Mouse (Mus musculus) left cerebral cortex, adult 9 months (tissue): ENCODE results near the gene Rps6ka5.
A peak's percentile ranks its signal among the peaks of the same experiment; 100 is the strongest.

Experiments
- DNase-seq, 2 experiments: peaks; one replicate each; pipeline ENCODE4 v3.0.0; 2022; ENCODE audit warnings: low spot score in 2 of 2

Rps6ka5 gene

GRCm38 (mm10) chr12:100726651-100727050, at the start of gene Rps6ka5:
Rps6ka5 (minus strand) TSS chr12:100726983.
- DNase-seq = no peak

DNA sequence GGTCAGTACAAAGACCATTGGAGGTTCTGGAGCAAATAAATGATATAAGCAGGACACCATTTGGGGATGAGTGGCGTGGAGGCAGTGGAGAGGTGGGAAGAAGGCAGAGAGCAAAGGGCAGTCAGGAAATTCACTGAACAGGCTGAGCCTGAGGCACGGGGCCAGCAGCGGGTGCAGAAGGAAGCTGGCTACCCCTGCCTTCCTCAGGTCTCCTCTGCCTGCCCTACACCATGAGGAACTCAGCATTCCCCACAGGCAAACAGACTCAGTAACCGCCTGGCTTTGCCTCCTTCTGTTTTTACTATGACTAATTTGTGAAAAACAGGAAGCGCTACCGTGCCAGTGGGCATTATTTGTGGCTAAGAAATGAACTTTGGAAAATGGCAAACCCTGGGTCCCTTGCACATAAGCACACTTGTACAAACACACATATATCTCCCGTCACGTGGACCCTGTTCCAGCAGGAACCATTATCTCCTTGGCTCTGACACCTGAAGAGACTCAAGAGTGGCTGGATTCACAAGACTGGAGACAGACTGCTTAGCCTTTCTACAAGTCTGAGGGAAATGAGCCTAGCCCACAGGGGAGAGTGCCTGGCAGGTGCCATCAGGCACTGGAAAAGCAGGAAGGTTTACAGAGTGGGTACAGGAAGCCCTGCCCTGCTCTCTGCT, 49.3 kb upstream of the Rps6ka5 start:
- no peak for DNase-seq

GRCm38 (mm10) chr12:100775291-100775690, 48.5 kb upstream of the Rps6ka5 start:
- DNase-seq = no peak

DNA sequence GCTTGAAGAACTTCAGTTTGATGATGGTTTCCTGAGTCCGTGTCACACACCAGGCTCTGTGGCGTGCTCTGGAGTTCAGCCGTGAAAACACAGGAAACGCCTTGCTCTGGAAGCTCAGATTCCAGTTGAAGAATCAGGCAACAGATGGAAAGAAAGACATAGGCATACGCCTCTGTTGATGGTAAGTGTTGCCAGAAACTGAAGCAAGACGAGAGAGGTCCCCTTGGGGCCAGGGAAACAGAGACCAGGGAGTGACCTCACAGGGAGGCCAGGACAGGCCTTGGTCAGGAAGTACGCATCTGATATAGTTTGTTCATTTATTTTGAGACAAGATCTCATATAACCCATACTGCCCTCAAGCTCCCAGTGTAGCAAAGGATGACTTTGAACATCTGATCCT, 48.0 kb upstream of the Rps6ka5 start:
- DNase-seq = no peak

DNA sequence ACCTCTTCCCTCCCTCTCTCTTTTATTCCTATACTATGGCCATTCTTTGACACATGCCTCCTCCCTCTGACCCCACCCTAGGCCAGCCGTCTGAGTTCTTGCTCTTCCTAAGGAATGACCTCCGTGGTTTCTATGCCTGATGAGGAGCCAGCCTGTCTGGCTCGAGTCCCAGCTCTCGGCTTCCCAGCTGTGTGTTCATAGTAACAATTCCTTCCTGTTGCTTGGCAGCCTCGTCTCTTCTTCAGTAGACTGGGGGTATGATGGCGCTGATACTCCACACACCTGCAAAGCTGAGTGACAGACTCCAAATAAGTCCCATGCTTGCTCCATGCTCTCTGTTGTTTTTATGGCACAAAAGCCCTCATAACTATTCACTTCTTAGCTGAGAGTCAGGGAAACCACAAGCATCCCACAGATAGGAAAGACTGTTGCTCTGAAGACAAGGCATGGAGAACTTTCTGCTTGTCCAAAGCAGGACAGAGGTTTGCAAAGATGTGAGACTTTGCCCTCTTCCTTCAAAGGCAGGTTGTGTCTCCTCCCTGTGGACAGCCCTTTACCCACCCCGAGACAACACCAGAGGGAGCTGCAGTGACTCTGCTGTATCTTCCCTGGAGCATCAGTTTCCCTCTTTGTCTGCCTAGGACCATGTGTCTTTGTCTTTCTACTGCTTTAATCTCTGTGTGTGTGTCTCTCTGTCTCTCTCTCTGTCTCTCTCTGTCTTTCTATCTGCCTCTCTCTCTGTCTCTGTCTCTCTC, 45.6 kb upstream of the Rps6ka5 start:
- DNase-seq = peak in 1 of 2 experiments; percentile 55

DNA sequence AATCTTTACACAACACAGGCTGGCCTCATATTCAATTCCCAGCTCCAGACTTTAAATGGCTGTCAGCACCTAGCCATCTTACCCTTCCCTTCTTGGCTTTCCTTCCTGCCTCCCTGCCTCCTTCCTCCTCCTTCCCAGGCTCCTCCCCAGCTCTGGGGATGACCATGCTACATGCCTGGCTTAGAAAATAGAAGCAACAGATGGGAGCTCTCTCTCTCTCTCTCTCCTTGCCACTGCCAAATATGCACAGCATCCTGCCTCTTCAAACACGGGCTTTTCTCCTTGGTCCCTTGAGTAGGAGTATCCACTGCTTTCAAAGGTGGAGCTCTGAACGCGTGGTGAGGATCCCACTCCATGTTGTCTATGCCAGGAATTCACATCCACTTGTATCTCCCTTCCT, 44.0 kb upstream of the Rps6ka5 start:
- no peak for DNase-seq

- no peak for DNase-seq
These were observed 43.1 kb upstream of the Rps6ka5 start for GRCm38 (mm10) chr12:100769871-100770270.

- DNase-seq = no peak
These were observed 37.7 kb upstream of the Rps6ka5 start for GRCm38 (mm10) chr12:100764329-100765018.

DNA sequence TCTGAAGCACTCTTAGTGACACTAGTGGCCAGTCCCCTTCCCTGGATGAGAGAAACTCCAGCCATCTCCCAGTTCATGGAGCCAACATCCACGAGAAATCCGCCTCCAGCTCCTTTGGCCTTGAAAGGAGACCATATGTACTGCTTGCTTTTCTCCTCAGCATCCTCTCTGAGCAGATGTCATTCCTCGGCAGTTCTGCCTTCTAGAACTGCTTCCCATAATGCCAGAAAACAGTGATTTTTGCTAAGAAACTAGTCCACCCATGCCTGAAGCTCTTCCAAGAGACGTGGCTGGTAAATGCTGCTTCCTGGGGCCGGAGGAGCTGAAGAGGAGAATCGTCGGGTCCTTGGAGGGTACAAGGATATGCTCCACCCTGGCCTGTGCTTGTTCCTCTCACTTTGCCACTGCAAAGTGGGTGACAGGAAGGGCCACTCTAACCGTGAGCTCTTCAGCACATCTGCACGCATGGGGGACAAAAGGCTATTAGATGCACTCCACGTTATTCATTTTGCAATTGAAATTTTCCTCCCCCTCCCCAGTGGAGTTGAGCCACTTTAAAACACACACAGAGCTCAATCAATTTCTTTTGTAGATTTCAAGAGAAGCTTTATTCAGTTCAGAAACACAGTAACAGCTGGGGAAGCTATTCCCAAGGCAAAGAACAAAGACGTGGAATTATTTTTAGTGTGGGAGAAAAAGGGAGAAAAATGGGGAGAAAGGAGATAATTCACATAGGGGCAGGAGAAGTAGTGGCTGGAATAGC, 36.1 kb upstream of the Rps6ka5 start:
- DNase-seq = peak in 1 of 2 experiments; percentile 70

DNA sequence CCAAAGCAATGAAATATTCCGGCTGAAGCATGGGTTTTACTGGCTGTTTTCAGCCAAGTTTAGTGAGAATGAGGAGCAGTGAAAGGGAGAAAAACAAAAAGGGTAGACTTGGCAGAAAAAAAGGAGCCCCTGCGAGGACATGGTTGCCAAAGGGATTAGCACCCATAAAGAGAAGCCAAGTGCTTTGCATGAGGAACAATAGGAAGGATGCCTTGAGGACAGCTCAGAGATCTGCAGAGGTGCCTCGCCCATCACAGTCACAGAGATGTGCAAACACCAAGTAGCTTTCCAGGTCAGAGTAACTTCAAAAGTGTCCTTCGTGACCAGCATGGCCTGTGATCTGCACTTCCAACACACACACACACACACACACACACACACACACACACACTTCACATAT, 30.6 kb upstream of the Rps6ka5 start:
- DNase-seq = no peak

DNA sequence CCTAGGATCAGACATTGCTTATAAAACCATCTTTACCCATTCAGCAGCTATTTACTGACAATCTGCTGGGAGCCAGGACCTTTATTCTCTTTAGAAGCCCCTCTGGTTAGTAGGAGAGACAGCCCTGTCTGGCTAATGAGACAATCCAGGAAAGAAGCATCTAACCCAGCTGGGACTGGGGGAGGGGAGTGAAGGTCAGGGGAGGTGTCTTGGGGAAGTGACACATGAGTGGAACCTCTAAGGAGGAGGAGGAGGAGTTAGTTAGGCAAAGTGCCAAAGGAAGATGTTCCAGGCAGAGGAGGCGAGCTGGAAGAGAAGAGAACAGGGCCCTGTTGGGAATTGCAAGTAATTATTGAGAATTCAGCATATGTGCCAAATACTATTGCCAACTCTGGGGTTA, 26.9 kb upstream of the Rps6ka5 start:
- no peak for DNase-seq

GRCm38 (mm10) chr12:100752977-100753376, 26.2 kb upstream of the Rps6ka5 start:
- no peak for DNase-seq

- no peak for DNase-seq
These were observed 15.7 kb upstream of the Rps6ka5 start for GRCm38 (mm10) chr12:100742468-100742867.

- DNase-seq = no peak
These were observed 13.5 kb upstream of the Rps6ka5 start for GRCm38 (mm10) chr12:100740313-100740712.

DNA sequence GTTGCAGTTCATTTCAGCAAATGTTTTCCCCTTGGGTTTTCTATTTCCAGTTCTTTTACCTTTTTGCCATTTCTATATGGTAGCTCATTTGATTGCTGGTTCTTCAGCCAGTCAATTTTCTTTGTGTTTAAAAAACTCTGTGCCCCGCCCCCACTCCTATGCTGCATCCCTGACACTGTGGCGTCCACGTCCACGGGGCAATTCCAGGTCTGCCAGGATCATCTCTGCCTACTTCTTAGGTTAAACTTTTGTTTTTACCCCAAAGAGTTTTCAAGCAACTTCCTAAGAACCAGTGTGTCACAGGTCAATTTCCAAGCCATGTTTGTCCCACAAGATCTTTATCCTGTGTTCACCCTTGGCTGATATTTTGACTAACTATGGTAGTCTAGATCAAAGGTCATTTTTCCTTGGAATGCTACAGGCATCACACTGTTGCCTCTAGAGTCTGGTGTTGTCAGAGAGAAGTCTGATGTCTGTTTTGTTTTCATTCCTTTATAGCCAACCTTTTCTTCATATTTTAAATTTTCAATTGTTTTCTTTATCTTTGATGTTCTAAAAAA, 12.3 kb upstream of the Rps6ka5 start:
- DNase-seq = no peak

DNA sequence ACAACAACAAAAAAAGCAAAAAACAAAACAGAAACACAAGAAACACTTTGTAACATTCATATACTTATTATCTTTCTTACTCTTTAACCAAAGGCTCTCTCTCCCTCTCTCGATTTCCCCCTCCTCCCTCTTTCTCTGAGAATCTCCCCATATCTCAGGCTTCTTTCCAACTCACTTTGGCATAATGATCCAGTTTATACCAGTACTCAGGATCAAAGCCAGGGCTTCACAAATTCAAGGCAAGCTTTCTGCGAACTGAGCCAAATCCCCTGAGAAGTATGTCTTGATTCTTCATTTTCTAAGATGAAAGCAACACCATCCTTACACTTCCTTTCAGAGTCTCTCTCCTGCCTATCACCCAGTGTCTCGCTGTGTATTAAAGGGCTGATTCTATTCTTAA, 11.7 kb upstream of the Rps6ka5 start:
- DNase-seq = no peak

GRCm38 (mm10) chr12:100735581-100735980, 8.8 kb upstream of the Rps6ka5 start:
- no peak for DNase-seq

DNA sequence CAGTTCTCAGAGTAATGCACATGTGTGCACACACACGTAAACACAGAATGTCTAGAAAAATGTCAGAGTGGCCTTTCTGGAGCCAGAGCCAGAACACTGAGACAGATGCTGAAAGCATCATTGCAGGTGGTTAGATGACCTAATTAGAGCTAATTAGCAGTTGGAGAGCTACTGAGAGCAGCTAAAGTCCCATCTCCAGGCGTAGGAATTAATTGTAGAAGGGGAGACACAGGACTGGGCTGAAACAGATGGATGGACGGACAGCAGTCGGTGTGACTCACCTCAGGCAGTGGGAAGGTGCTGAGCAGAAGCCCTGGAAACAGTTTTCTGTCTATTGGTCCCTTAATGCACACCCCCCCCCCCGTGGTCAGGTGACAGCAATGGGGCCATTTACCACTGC, 8.4 kb upstream of the Rps6ka5 start:
- DNase-seq = no peak

DNA sequence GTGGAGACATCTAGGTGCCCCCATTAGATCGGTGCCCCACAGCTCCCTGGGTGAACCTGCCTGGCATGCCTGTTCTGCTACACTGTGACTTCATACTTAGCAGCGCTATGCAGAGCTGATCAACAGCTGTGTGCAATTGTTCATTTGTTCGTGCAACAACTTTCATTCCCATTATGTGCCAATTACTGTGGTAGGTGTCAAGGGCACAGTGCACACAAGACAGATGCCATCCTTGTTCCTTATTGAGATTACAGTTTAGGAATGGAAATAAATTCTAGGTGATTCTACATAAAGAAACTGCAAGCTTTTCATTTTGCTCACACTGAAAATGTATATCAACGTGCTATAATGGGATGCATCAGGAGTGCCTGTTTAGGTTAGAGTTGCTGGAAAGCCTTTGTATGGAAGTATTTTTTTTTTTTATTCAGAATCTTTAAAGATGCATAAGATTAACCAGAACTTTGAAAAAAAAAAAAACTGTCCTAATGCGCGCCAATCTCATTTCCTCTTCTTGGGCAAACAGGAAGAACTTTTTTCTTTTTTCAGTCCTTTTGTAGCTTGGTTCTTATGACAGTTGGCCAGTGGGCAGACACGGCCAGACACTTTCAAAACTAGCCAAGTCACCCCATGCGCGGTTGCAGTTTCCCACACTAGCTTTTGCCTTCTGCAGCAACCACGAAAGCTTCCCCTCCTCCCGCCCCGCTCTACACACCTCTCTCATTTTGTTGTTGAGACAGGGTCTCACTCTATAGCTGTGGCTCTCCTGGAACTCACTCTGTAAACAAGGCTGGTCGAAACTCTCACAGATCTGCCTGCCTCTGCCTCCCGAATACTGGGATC, 2.1 kb upstream of the Rps6ka5 start:
- DNase-seq = no peak

DNA sequence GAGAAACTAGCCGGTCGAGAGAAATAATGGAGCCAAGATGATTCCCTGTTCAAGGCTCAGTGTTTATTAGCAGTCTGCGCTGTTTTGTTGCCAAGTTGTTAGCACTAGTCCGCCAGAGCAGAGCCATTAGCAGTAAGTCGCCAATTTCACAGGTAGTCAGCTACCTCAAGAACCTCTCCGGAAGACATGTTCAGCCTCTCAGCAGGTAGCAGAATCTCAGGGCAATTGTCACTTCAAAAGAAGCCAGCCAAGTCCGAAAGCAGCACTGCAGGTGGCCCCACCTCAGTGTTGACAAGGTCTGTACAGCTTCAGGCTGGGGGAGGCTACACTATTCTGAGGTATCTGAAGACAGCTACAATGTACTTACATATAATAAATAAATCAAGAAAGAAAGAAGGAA, 1.1 kb upstream of the Rps6ka5 start:
- no peak for DNase-seq

DNA sequence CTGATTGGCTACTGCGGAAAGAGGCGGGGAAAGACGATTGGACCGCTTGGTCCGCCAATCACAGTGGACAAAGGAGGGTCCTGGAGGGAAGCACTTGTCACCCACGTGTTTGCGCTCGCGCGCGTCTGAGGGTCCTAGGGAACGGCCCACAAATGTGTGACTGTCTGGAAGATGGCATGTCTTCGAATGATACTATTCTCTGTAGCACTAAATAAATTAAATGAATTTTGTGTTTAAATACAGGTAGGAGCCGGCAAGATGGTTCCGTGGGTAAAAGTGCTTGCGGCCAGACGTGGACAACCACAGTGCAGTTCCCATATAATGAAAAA, 1.4 kb downstream of the Rps6ka5 start:
- DNase-seq = no peak
